Mouse (Mus musculus) neutrophil, adult 65 days (primary cell): ENCODE results near the gene Mybpc3. TPM values are rescaled to one million over a fixed set of nuclear protein-coding genes. Genes with fewer than 3 reads are reported as not detected.

Experiments used
- total RNA-seq: library from RNA; stranded (reverse); gene quantifications from 2 replicates; pipeline ENCODE4 v1.2.4, GENCODE M21; 2023

Gene Mybpc3
- 2.2 and 2.8 TPM in 2 replicates for total RNA-seq

GRCm38 (mm10) chr2:91117585-91118275, at the start of gene Mybpc3:
Mybpc3 (plus strand) TSS chr2:91118144.

GRCm38 (mm10) chr2:91070076-91070800, 47.7 kb upstream of the Mybpc3 start, which contains the start of gene Slc39a13:
Slc39a13 (minus strand) TSS chr2:91070417.

GRCm38 (mm10) chr2:91081775-91082695, 35.9 kb upstream of the Mybpc3 start, which contains the start of gene Spi1:
Spi1 (plus strand) TSS chr2:91082390.

GRCm38 (mm10) chr2:91183711-91184405, 65.9 kb downstream of the Mybpc3 start, which contains the start of gene Madd:
Madd (minus strand) TSS chr2:91183837.

Other genes with a start within 250 kb of the Mybpc3 start
- gene C1qtnf4, start 232.3 kb upstream of the Mybpc3 start, total RNA-seq: not detected in 2 replicates
- 14.4 and 19.7 TPM in 2 replicates for gene Kbtbd4, start 213.4 kb upstream of the Mybpc3 start, total RNA-seq
- gene Ndufs3, start 213.3 kb upstream of the Mybpc3 start, total RNA-seq: 46.2 and 55.8 TPM in 2 replicates
- 29.6 and 40.1 TPM in 2 replicates for gene Celf1, start 177.8 kb upstream of the Mybpc3 start, total RNA-seq
- gene Rapsn, start 82.5 kb upstream of the Mybpc3 start, total RNA-seq: 0.44 and 0.64 TPM in 2 replicates
- 102 and 117 TPM in 2 replicates for gene Psmc3, start 64.1 kb upstream of the Mybpc3 start, total RNA-seq
- 21.4 and 23.5 TPM in 2 replicates for gene Slc39a13, start 47.7 kb upstream of the Mybpc3 start, total RNA-seq
- gene Spi1, start 35.8 kb upstream of the Mybpc3 start, total RNA-seq: 494 and 571 TPM in 2 replicates
- 42.8 and 60.3 TPM in 2 replicates for gene Madd, start 65.7 kb downstream of the Mybpc3 start, total RNA-seq
- gene Nr1h3, start 84.7 kb downstream of the Mybpc3 start, total RNA-seq: 0.59 and 0.76 TPM in 2 replicates
- 13.5 and 16.4 TPM in 2 replicates for gene Acp2, start 84.7 kb downstream of the Mybpc3 start, total RNA-seq
- gene Ddb2, start 118.8 kb downstream of the Mybpc3 start, total RNA-seq: 6.6 and 9.3 TPM in 2 replicates
- not detected in 2 replicates for gene Pacsin3, start 137.8 kb downstream of the Mybpc3 start, total RNA-seq
- 108 and 148 TPM in 2 replicates for gene Arfgap2, start 146.8 kb downstream of the Mybpc3 start, total RNA-seq